Mouse (Mus musculus) kidney, adult 2 months (tissue): Measurements from ENCODE around the gene Atp8a1.

Experiments used
- CTCF ChIP-seq: fragments of 200-500 bp; conservative IDR thresholded peaks from 2 replicates; pipeline ENCODE4 v1.5.1; 2011; ENCODE audit warnings: low read depth, mild to moderate bottlenecking, control low read depth, low read length, moderate library complexity, mixed read lengths; ENCODE audit not compliant: insufficient read depth, insufficient read length
- POLR2A ChIP-seq: fragments of 200-500 bp; IDR thresholded peaks from one replicate; pipeline ENCODE4 v1.6.1; 2011; ENCODE audit warnings: low read depth, low read length, control low read depth

DNA sequence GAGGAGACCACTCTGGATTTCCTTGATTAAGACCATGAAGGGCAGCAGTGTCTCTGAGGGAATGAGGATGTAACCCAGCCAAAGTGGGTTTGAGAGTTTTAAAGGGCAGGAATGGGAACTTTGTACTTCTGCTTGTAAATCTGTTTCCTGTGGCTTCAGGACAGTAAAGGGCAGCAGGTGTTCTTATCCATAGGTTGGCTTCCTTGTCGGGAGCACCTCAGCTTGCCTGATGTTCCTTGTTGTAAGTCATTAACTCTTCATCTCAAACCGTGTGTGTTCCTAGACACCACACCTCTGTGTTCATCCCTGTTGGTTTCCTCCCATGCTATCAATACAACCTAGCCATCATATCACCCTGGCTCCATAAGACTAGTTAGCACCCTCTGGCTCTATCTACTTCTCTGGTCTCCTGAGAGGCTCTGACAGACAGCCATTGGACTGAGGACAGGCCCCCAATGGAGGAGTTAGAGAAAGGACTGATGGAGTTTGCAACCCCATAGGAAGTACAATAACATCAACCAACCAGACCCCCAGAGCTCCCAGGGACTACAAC, 17.4 kb upstream of the Atp8a1 start:
- TF ChIP-seq CTCF: no peak
- TF ChIP-seq POLR2A: no peak
